Mouse (Mus musculus) megakaryocyte, embryonic 14.5 days (primary cell): ENCODE measurements at regions not wholly inside any gene's neighbourhood (a gene's known extent, or its start where the extent isn't known, plus 50 kb on each side); places are given as distances from the start of the nearest gene placed in this dataset.

ENCODE experiments used
- FLI1 ChIP-seq: IDR thresholded peaks from 2 replicates; pipeline ENCODE4 v1.6.1; 2012; ENCODE audit warnings: low read length, inconsistent platforms, mixed read lengths
- GATA1 ChIP-seq: IDR thresholded peaks from 3 replicates; pipeline ENCODE4 v1.6.1; 2012; ENCODE audit warnings: mixed read lengths, low read length, inconsistent platforms, borderline replicate concordance

GRCm38 (mm10) chr8:92167340-92167783 is 190.1 kb upstream of the Irx5 start:
- TF ChIP-seq GATA1 (no peak), FLI1 (no peak)
